ENCODE assay signal across 9 mouse cellular contexts in the genomic region with DNA sequence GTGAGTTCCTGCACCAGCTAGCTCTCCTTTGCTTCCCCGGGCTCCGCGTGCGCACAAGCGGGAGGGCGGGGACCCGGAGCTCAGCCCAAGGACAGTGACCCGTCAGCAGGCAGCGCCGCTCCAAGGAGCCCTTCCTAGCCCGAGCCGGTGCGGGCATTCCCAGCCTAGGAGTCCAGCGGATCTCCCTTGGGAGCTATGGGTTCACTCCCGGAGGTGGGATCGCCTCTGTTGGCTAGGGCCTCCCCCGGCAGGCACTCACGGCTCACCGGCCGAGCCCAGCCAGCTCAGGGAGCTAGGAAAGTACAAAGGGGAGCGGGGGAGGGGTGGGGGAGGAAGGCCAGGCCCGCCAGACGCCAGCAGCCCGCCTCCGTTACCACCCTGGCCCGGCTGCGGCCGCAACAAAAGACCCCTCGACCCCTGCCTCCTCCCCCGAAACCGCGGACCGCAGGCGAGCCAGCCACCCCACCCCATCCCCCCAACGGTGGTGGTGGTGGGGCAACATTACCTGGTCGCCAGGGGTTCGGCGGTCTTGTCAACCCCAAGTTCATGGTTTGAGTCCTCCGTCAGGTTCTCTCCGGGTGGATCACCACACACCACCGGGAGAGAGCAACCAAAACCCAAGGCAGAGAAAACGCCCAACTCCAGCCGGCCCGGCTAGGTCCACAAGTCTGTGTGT.
A peak's percentile ranks its signal among the peaks of the same experiment; 100 is the strongest.
DNase-seq lines count a peak whose midpoint lies in the region; ATAC-seq and TF ChIP-seq lines count a peak whose summit lies in the region.
"Had no signal": no experiment of that assay in that cellular context is flagged by ENCODE, and none has a peak within 500 bp of the region (broad histone marks: within the 10 kb centered on the region; RNA-seq: fewer than 3 reads in every experiment).

No protein-coding gene starts in this region.

- no peaks in the 10 kb centered on the region for H3K4me1 ChIP-seq in thymus, adult 2 months (replicated peaks; ENCODE audit: control insufficient read depth, insufficient read depth, low read length)
- H3K4me1 ChIP-seq in embryonic facial prominence, embryonic 15.5 days: peaks cover 31% of the 10 kb centered on the region
- peaks cover 9% of the 10 kb centered on the region; the same call in 1 of the 2 replicates for H3K4me1 ChIP-seq in heart, embryonic 11.5 days (ENCODE audit: control insufficient read depth, insufficient read depth, low read length)
- H3K4me1 ChIP-seq in kidney, embryonic 14.5 days (ENCODE audit: control insufficient read depth, insufficient read depth, low read length): peaks cover 18% of the 10 kb centered on the region
- peaks cover 3% of the 10 kb centered on the region; the same call in 1 of the 2 replicates for H3K4me1 ChIP-seq in lung, embryonic 14.5 days (ENCODE audit: insufficient read depth)

- H3K27ac ChIP-seq in thymus, adult 2 months (ENCODE audit: control insufficient read depth, insufficient read depth, low read length): no peak overlapping the region
- peak overlapping the region; percentile 97 for H3K27ac ChIP-seq in embryonic facial prominence, embryonic 15.5 days (replicated peaks)
- peak overlapping the region; percentile 87 for H3K27ac ChIP-seq in heart, embryonic 11.5 days (ENCODE audit: low read depth, low read length)
- H3K27ac ChIP-seq in kidney, embryonic 14.5 days (ENCODE audit: low read depth, low read length): peak overlapping the region; percentile 83
- H3K27ac ChIP-seq in lung, embryonic 14.5 days (ENCODE audit: low read depth): peak overlapping the region; percentile 94

- no peak for TF ChIP-seq POLR2A in thymus, adult 2 months (IDR thresholded peaks at IDR 0.05; ENCODE audit: control insufficient read depth, extremely low read depth, insufficient read depth, low read length, poor library complexity)

- 3% methylated on average over 44 of the region's 44 CpGs for WGBS in thymus, adult 2 months
- WGBS in embryonic facial prominence, embryonic 15.5 days: under 1% methylated on average over 44 of the region's 44 CpGs
- WGBS in heart, embryonic 11.5 days (ENCODE audit: insufficient replicate concordance): under 1% methylated on average over 40 of the region's 44 CpGs
- under 1% methylated on average over 41 of the region's 44 CpGs for WGBS in kidney, embryonic 14.5 days
- WGBS in lung, embryonic 14.5 days: 0% methylated on average over 44 of the region's 44 CpGs

- DNase-seq in thymus, adult 2 months: no peak
- no peak for DNase-seq in thymus, postnatal 10 days (ENCODE audit: low spot score in 2 of 2)
- peak; percentile 85 for DNase-seq in lung, embryonic 14.5 days
- DNase-seq in ovary, postnatal 10 days (ENCODE audit: low spot score): peak; percentile 53
- no peak for DNase-seq in B cell, adult 2 months

- peak overlapping the region; percentile 77 for H3K9ac ChIP-seq in embryonic facial prominence, embryonic 15.5 days
- H3K9ac ChIP-seq in heart, embryonic 11.5 days (ENCODE audit: low read depth, low read length): peak overlapping the region; percentile 91
- peak overlapping the region; percentile 83 for H3K9ac ChIP-seq in kidney, embryonic 14.5 days (ENCODE audit: low read depth, low read length)
- H3K9ac ChIP-seq in lung, embryonic 14.5 days: peak overlapping the region; percentile 90

- peaks cover 6% of the 10 kb centered on the region; the same call in 1 of the 2 replicates for H3K27me3 ChIP-seq in thymus, adult 2 months (ENCODE audit: control insufficient read depth, insufficient read depth, low read length)
- H3K27me3 ChIP-seq in embryonic facial prominence, embryonic 15.5 days: no peaks in the 10 kb centered on the region
- H3K27me3 ChIP-seq in heart, embryonic 11.5 days (ENCODE audit: control insufficient read depth, insufficient read depth, low read length): no peaks in the 10 kb centered on the region
- H3K27me3 ChIP-seq in kidney, embryonic 14.5 days (ENCODE audit: control insufficient read depth, insufficient read depth, low read length): peaks cover 3% of the 10 kb centered on the region
- no peaks in the 10 kb centered on the region for H3K27me3 ChIP-seq in lung, embryonic 14.5 days (ENCODE audit: insufficient read depth, low read length)

- ATAC-seq in embryonic facial prominence, embryonic 15.5 days (ENCODE audit: insufficient number of reproducible peaks, low FRiP score, low TSS enrichment, low read depth): peak; percentile 49; the same call in 1 of the 2 replicates
- ATAC-seq in heart, embryonic 11.5 days (replicated peaks; ENCODE audit: insufficient number of reproducible peaks, low FRiP score, low TSS enrichment): peak; percentile 60
- ATAC-seq in kidney, embryonic 14.5 days (ENCODE audit: low FRiP score, low TSS enrichment): peak; percentile 78
- peak; percentile 74 for ATAC-seq in lung, embryonic 14.5 days (ENCODE audit: insufficient read depth)

- H3K36me3 ChIP-seq in thymus, adult 2 months (ENCODE audit: control insufficient read depth, insufficient read depth, low read length): no peaks in the 10 kb centered on the region
- H3K36me3 ChIP-seq in embryonic facial prominence, embryonic 15.5 days: 0 out of 2 replicates have a peak, but pooled peaks cover 3% of the 10 kb centered on the region
- 0 out of 2 replicates have a peak, but pooled peaks cover 2% of the 10 kb centered on the region for H3K36me3 ChIP-seq in heart, embryonic 11.5 days (ENCODE audit: control insufficient read depth, insufficient read depth, low read length)
- H3K36me3 ChIP-seq in kidney, embryonic 14.5 days (ENCODE audit: control insufficient read depth, insufficient read depth, low read length): peaks cover 2% of the 10 kb centered on the region; the same call in 1 of the 2 replicates
- H3K36me3 ChIP-seq in lung, embryonic 14.5 days (ENCODE audit: insufficient read depth): peaks cover 7% of the 10 kb centered on the region; the same call in 1 of the 2 replicates
- H3K36me3 ChIP-seq: G1E had no signal

- 0 out of 2 replicates have a peak overlapping the region, but pooled peaks have one; percentile 20 for H3K4me3 ChIP-seq in thymus, adult 2 months (ENCODE audit: control insufficient read depth, insufficient read depth, low read length)
- peak overlapping the region; percentile 86 for H3K4me3 ChIP-seq in embryonic facial prominence, embryonic 15.5 days (replicated peaks)
- peak overlapping the region; percentile 65 for H3K4me3 ChIP-seq in heart, embryonic 11.5 days (ENCODE audit: low read depth, low read length)
- H3K4me3 ChIP-seq in kidney, embryonic 14.5 days (ENCODE audit: low read length): peak overlapping the region; percentile 65
- peak overlapping the region; percentile 75 for H3K4me3 ChIP-seq in lung, embryonic 14.5 days (ENCODE audit: low read depth, low read length)

- no peak for TF ChIP-seq CTCF in thymus, adult 2 months (IDR thresholded peaks at IDR 0.05; ENCODE audit: borderline replicate concordance, control insufficient read depth, extremely low read depth, insufficient read depth, low read length, poor library complexity)
- no peak for TF ChIP-seq CTCF in lung, embryonic 14.5 days (IDR thresholded peaks at IDR 0.05; ENCODE audit: low read depth)

- H3K4me2 ChIP-seq in embryonic facial prominence, embryonic 15.5 days (replicated peaks): peak overlapping the region; percentile 80
- H3K4me2 ChIP-seq in heart, embryonic 11.5 days: peak overlapping the region; percentile 75
- peak overlapping the region; percentile 70 for H3K4me2 ChIP-seq in kidney, embryonic 14.5 days (replicated peaks; ENCODE audit: low read depth, low read length)
- H3K4me2 ChIP-seq in lung, embryonic 14.5 days: peak overlapping the region; percentile 78

- H3K9me3 ChIP-seq in embryonic facial prominence, embryonic 15.5 days (replicated peaks): no peaks in the 10 kb centered on the region
- no peaks in the 10 kb centered on the region for H3K9me3 ChIP-seq in heart, embryonic 11.5 days (replicated peaks; ENCODE audit: control insufficient read depth, low read length)
- no peaks in the 10 kb centered on the region for H3K9me3 ChIP-seq in kidney, embryonic 14.5 days (ENCODE audit: control insufficient read depth, low read length)
- no peaks in the 10 kb centered on the region for H3K9me3 ChIP-seq in lung, embryonic 14.5 days (ENCODE audit: low read depth, low read length)

Comparison
In these comparisons a context has a peak if more than half of its experiments do, and no peak if none do; other contexts are left out.
1. DNase-seq: peak in lung, embryonic 14.5 days (single experiment) and ovary, postnatal 10 days (single experiment); none in thymus, adult 2 months (single experiment), thymus, postnatal 10 days (0 of 2) and B cell, adult 2 months (0 of 2).
2. H3K4me3 ChIP-seq: peak in every context shown above with its lines; median percentile 86 in embryonic facial prominence, embryonic 15.5 days; 75 in lung, embryonic 14.5 days; 65 in heart, embryonic 11.5 days; 65 in kidney, embryonic 14.5 days; 20 in thymus, adult 2 months.
3. Peak in every context shown above with its lines, with median percentiles within 50 percentile points of each other: ATAC-seq, H3K4me2 ChIP-seq and H3K9ac ChIP-seq.